Mouse (Mus musculus): ENCODE data around the gene Pdzd2. TPM values are rescaled to one million over a fixed set of nuclear protein-coding genes. Genes with fewer than 3 reads are reported as not detected.

The Pdzd2 gene
- polyA plus RNA-seq, 1 experiment from 2014 or later: 39.8 TPM

DNA sequence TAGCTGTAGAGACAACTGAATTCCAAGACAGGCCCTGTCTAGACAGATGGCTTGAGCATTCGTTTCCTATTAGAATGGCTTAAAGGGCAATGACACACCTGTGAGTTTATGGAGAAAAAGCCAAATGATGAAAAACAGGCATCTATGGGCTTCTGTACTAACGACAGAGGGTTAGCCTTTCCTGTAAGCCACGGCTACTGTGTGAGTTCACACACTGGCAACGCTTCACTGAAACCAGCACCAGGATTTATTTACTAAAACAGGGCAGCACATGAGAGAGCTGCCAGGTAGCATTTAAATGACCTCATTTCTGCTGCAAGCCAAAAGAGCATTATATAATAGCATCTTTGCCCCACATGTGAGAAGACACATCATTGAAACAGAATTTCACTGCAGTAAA is 288.3 kb downstream of the Pdzd2 start:
- no peak for ATAC-seq (ENCODE audit: insufficient number of reproducible peaks, low FRiP score, low TSS enrichment, low read depth)
- Histone ChIP-seq H3K4me3 (no peak overlapping the region), H3K4me2 (no peak overlapping the region), H3K4me1 (peaks cover 30% of the 10 kb centered on the region), H3K9me3 (no peaks in the 10 kb centered on the region), H3K9ac (no peak overlapping the region), H3K27me3 (no peaks in the 10 kb centered on the region), H3K36me3 (no peaks in the 10 kb centered on the region), H3K27ac (no peak overlapping the region; the same call in 1 of the 2 replicates)
- 28% methylated on average over 4 of the region's 4 CpGs for WGBS

- Histone ChIP-seq H3K36me3 (no peaks in the 10 kb centered on the region), H3K4me2 (no peak overlapping the region), H3K9me3 (no peaks in the 10 kb centered on the region), H3K27ac (no peak overlapping the region), H3K4me3 (no peak overlapping the region), H3K4me1 (peaks cover 27% of the 10 kb centered on the region), H3K9ac (no peak overlapping the region), H3K27me3 (no peaks in the 10 kb centered on the region)
- 26% methylated on average over 6 of the region's 6 CpGs for WGBS
- no peak for ATAC-seq (ENCODE audit: insufficient number of reproducible peaks, low FRiP score, low TSS enrichment, low read depth)
These were observed 288.9 kb downstream of the Pdzd2 start for GRCm38 (mm10) chr15:12450790-12451189.

- Histone ChIP-seq H3K27me3 (no peaks in the 10 kb centered on the region), H3K27ac (no peak overlapping the region; the same call in 1 of the 2 replicates), H3K4me1 (peaks cover 27% of the 10 kb centered on the region), H3K4me3 (no peak overlapping the region), H3K36me3 (no peaks in the 10 kb centered on the region), H3K9me3 (no peaks in the 10 kb centered on the region), H3K4me2 (no peak overlapping the region), H3K9ac (no peak overlapping the region)
- 87% methylated on average over 2 of the region's 2 CpGs for WGBS
- no peak for ATAC-seq (ENCODE audit: insufficient number of reproducible peaks, low FRiP score, low TSS enrichment, low read depth)
These were observed 290.4 kb downstream of the Pdzd2 start for GRCm38 (mm10) chr15:12449321-12449720.

GRCm38 (mm10) chr15:12447021-12447434 is 292.7 kb downstream of the Pdzd2 start:
- 37% methylated on average over 10 of the region's 10 CpGs for WGBS
- H3K27ac ChIP-seq: peak overlapping the region; percentile 76
- no peak overlapping the region for H3K4me3 ChIP-seq
- H3K27me3 ChIP-seq: no peaks in the 10 kb centered on the region
- ATAC-seq (ENCODE audit: insufficient number of reproducible peaks, low FRiP score, low TSS enrichment, low read depth): peak; percentile 76
- no peak overlapping the region for H3K9ac ChIP-seq
- H3K9me3 ChIP-seq: no peaks in the 10 kb centered on the region
- no peaks in the 10 kb centered on the region for H3K36me3 ChIP-seq
- peak overlapping the region; percentile 28; the same call in 1 of the 2 replicates for H3K4me2 ChIP-seq
- H3K4me1 ChIP-seq: peaks cover 20% of the 10 kb centered on the region

DNA sequence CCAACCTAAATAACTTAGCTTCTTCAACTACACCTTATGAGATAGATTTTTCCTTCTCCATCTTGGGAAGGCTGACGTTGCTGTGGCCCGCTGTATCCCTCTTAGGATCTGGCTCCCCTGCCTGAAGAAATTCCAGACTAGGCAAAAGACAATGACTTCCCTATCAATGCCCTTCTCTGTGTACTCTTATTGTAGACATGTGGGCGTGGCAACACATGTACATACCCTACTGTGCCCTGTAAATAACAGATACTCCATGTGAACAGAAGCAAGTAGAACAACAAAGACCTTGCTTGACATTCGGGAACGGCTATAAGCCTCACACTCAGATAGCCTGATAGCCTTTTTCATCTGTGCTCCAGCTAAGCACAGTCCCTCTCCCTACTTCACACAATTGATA is 295.2 kb downstream of the Pdzd2 start:
- 89% methylated on average over 5 of the region's 5 CpGs for WGBS
- H3K4me3 ChIP-seq: no peak overlapping the region
- no peak overlapping the region for H3K27ac ChIP-seq
- no peak overlapping the region for H3K4me2 ChIP-seq
- no peaks in the 10 kb centered on the region for H3K9me3 ChIP-seq
- no peak overlapping the region for H3K9ac ChIP-seq
- no peaks in the 10 kb centered on the region for H3K27me3 ChIP-seq
- peaks cover 7% of the 10 kb centered on the region for H3K4me1 ChIP-seq
- H3K36me3 ChIP-seq: no peaks in the 10 kb centered on the region
- ATAC-seq (ENCODE audit: insufficient number of reproducible peaks, low FRiP score, low TSS enrichment, low read depth): no peak

DNA sequence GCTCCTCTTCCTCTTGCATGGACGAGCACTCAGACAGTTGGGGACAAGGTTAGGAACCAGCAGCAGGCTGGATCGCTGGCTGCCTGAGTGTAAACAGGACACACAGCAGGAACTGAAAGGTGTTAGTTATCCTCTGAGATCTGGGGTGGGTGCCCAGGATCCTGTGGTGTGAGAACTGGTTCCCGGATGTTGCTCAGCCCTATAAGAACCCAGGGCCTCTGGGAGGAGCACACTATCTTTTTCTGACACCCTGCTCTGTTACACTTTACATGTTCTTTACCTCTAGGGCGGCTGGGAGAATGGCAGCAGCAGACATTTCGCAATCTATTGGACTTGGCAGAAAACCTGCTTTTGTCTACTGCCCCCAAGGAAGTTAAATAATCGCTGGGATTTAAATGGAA is 300.4 kb downstream of the Pdzd2 start:
- Histone ChIP-seq H3K4me3 (no peak overlapping the region), H3K27me3 (no peaks in the 10 kb centered on the region), H3K4me1 (peaks cover 29% of the 10 kb centered on the region), H3K36me3 (no peaks in the 10 kb centered on the region), H3K9ac (no peak overlapping the region), H3K9me3 (no peaks in the 10 kb centered on the region), H3K4me2 (no peak overlapping the region), H3K27ac (no peak overlapping the region; the same call in 1 of the 2 replicates)
- ATAC-seq (ENCODE audit: insufficient number of reproducible peaks, low FRiP score, low TSS enrichment, low read depth): no peak
- WGBS: 47% methylated on average over 6 of the region's 6 CpGs

- ATAC-seq (ENCODE audit: insufficient number of reproducible peaks, low FRiP score, low TSS enrichment, low read depth): no peak
- 69% methylated on average over 6 of the region's 6 CpGs for WGBS
These were observed 301.0 kb downstream of the Pdzd2 start for GRCm38 (mm10) chr15:12438691-12439090.

GRCm38 (mm10) chr15:12438081-12438480 is 301.6 kb downstream of the Pdzd2 start:
- Histone ChIP-seq H3K9ac (no peak overlapping the region), H3K27me3 (no peaks in the 10 kb centered on the region), H3K36me3 (no peaks in the 10 kb centered on the region), H3K4me2 (no peak overlapping the region), H3K4me1 (peaks cover 36% of the 10 kb centered on the region), H3K9me3 (no peaks in the 10 kb centered on the region), H3K4me3 (no peak overlapping the region), H3K27ac (peak overlapping the region; percentile 65; the same call in 1 of the 2 replicates)
- 80% methylated on average over 11 of the region's 11 CpGs for WGBS
- no peak for ATAC-seq (ENCODE audit: insufficient number of reproducible peaks, low FRiP score, low TSS enrichment, low read depth)

More at GRCm38 (mm10) chr15:12438691-12439090, 301.0 kb downstream of the Pdzd2 start:
- Histone ChIP-seq H3K4me2 (no peak overlapping the region), H3K36me3 (no peaks in the 10 kb centered on the region), H3K27ac (peak overlapping the region; percentile 65; the same call in 1 of the 2 replicates), H3K4me3 (no peak overlapping the region), H3K4me1 (peaks cover 34% of the 10 kb centered on the region), H3K27me3 (no peaks in the 10 kb centered on the region), H3K9me3 (no peaks in the 10 kb centered on the region), H3K9ac (no peak overlapping the region)

- H3K27ac ChIP-seq: no peak overlapping the region
- H3K4me2 ChIP-seq: no peak overlapping the region
- no peak overlapping the region for H3K9ac ChIP-seq
- 75% methylated on average over 8 of the region's 8 CpGs for WGBS
- H3K9me3 ChIP-seq: no peaks in the 10 kb centered on the region
- H3K27me3 ChIP-seq: no peaks in the 10 kb centered on the region
- no peak overlapping the region for H3K4me3 ChIP-seq
- H3K36me3 ChIP-seq: no peaks in the 10 kb centered on the region
- H3K4me1 ChIP-seq: peaks cover 36% of the 10 kb centered on the region
- no peak for ATAC-seq (ENCODE audit: insufficient number of reproducible peaks, low FRiP score, low TSS enrichment, low read depth)
These were observed 303.8 kb downstream of the Pdzd2 start for GRCm38 (mm10) chr15:12435910-12436309.

- Histone ChIP-seq H3K27me3 (no peaks in the 10 kb centered on the region), H3K4me2 (no peak overlapping the region), H3K4me3 (no peak overlapping the region), H3K27ac (peak overlapping the region; percentile 54; the same call in 1 of the 2 replicates), H3K36me3 (no peaks in the 10 kb centered on the region), H3K9ac (no peak overlapping the region), H3K4me1 (peaks cover 44% of the 10 kb centered on the region), H3K9me3 (no peaks in the 10 kb centered on the region)
- 32% methylated on average over 19 of the region's 19 CpGs for WGBS
- no peak for ATAC-seq (ENCODE audit: insufficient number of reproducible peaks, low FRiP score, low TSS enrichment, low read depth)
These were observed 305.7 kb downstream of the Pdzd2 start for GRCm38 (mm10) chr15:12433893-12434599.

- Histone ChIP-seq H3K4me1 (peaks cover 39% of the 10 kb centered on the region), H3K4me3 (no peak overlapping the region), H3K27me3 (no peaks in the 10 kb centered on the region), H3K9ac (no peak overlapping the region), H3K4me2 (no peak overlapping the region), H3K27ac (no peak overlapping the region), H3K9me3 (no peaks in the 10 kb centered on the region), H3K36me3 (no peaks in the 10 kb centered on the region)
- ATAC-seq (ENCODE audit: insufficient number of reproducible peaks, low FRiP score, low TSS enrichment, low read depth): no peak
These were observed 306.8 kb downstream of the Pdzd2 start for GRCm38 (mm10) chr15:12432879-12433278.

- no peak for ATAC-seq (ENCODE audit: insufficient number of reproducible peaks, low FRiP score, low TSS enrichment, low read depth)
- Histone ChIP-seq H3K9me3 (no peaks in the 10 kb centered on the region), H3K27ac (no peak overlapping the region), H3K27me3 (no peaks in the 10 kb centered on the region), H3K4me1 (peaks cover 37% of the 10 kb centered on the region), H3K4me2 (no peak overlapping the region), H3K36me3 (no peaks in the 10 kb centered on the region), H3K4me3 (no peak overlapping the region), H3K9ac (no peak overlapping the region)
- WGBS: 92% methylated on average over 1 of the region's 1 CpGs
These were observed 307.4 kb downstream of the Pdzd2 start for GRCm38 (mm10) chr15:12432320-12432719.

All from limb, embryonic 15.5 days (tissue).